Mouse (Mus musculus): ENCODE results near the gene Gm5447. TPM values are rescaled to one million over a fixed set of nuclear protein-coding genes. Genes with fewer than 3 reads are reported as not detected.

Gene Gm5447
- polyA plus RNA-seq (2014; fragmentation: Nextera tagmentation; extraction: Ambion mirVana) = not detected in 2 replicates

GRCm38 (mm10) chr13:30973501-30974246 lies at the start of gene Gm5447, which contains the start of gene Exoc2:
Gene Gm5447 (plus strand): TSS chr13:30974204.
Gene Exoc2 (minus strand): TSS chr13:30974093.
- peak within 1 kb of the TSS; percentile 68 for H3K4me2 ChIP-seq (ENCODE audit: low read depth, low read length, severe bottlenecking)
- no peaks in the 10 kb centered on the region for H3K36me3 ChIP-seq (ENCODE audit: control insufficient read depth, insufficient read depth, low read length)
- DNase-seq (ENCODE audit: low spot score) = peak; percentile 93
- peak; percentile 99 for ATAC-seq (replicated peaks; ENCODE audit: low FRiP score)
- under 1% methylated on average over 54 of the region's 54 CpGs for WGBS
- H3K4me3 ChIP-seq (ENCODE audit: low read depth, low read length) = peak within 1 kb of the TSS; percentile 78
- peak within 1 kb of the TSS; percentile 57; the same call in 1 of the 2 replicates for H3K27ac ChIP-seq (ENCODE audit: low read depth, low read length)
- H3K9me3 ChIP-seq (ENCODE audit: control insufficient read depth, low read length) = no peaks in the 10 kb centered on the region
- H3K4me1 ChIP-seq (replicated peaks; ENCODE audit: control insufficient read depth, insufficient read depth, low read length) = 0 out of 2 replicates have a peak, but pooled peaks cover 2% of the 10 kb centered on the region
- peak within 1 kb of the TSS; percentile 85 for H3K9ac ChIP-seq (ENCODE audit: low read length)
- no peaks in the 10 kb centered on the region for H3K27me3 ChIP-seq (ENCODE audit: control insufficient read depth, insufficient read depth, low read length)

- Histone ChIP-seq H3K9ac (ENCODE audit: low read length) (no peak overlapping the region), H3K36me3 (ENCODE audit: control insufficient read depth, insufficient read depth, low read length) (no peaks in the 10 kb centered on the region), H3K4me3 (ENCODE audit: low read depth, low read length) (no peak overlapping the region), H3K4me2 (ENCODE audit: low read depth, low read length, severe bottlenecking) (no peak overlapping the region), H3K27me3 (ENCODE audit: control insufficient read depth, insufficient read depth, low read length) (no peaks in the 10 kb centered on the region), H3K9me3 (ENCODE audit: control insufficient read depth, low read length) (no peaks in the 10 kb centered on the region), H3K27ac (ENCODE audit: low read depth, low read length) (no peak overlapping the region), H3K4me1 (replicated peaks; ENCODE audit: control insufficient read depth, insufficient read depth, low read length) (no peaks in the 10 kb centered on the region)
- no peak for DNase-seq (ENCODE audit: low spot score)
- WGBS = 93% methylated on average over 6 of the region's 6 CpGs
- no peak for ATAC-seq (replicated peaks; ENCODE audit: low FRiP score)
Observed at GRCm38 (mm10) chr13:30924269-30924668, 49.7 kb upstream of the Gm5447 start.

DNA sequence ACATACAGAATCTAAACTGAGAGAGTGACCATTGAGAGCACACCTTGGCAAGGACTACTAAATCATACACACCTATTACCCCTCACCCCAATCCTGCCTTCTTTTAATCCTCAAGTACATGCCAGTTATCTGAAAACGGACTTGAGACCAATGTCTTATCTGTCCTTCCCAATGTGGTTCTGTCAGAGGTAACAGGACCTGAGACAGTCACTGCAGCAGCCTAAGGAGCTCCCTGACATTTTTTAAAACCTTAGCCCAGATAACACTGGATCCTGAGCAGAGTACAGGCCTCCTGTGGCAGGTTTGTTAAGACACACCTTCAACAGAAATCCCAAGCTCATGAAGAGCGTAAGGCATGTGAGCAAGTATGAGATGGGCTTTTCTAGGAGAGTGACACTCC lies 44.9 kb upstream of the Gm5447 start:
- no peaks in the 10 kb centered on the region for H3K27me3 ChIP-seq (ENCODE audit: control insufficient read depth, insufficient read depth, low read length)
- no peak overlapping the region for H3K4me3 ChIP-seq (ENCODE audit: low read depth, low read length)
- ATAC-seq (replicated peaks; ENCODE audit: low FRiP score) = no peak
- H3K4me1 ChIP-seq (replicated peaks; ENCODE audit: control insufficient read depth, insufficient read depth, low read length) = no peaks in the 10 kb centered on the region
- H3K9me3 ChIP-seq (ENCODE audit: control insufficient read depth, low read length) = no peaks in the 10 kb centered on the region
- WGBS = 77% methylated on average over 2 of the region's 2 CpGs
- H3K4me2 ChIP-seq (ENCODE audit: low read depth, low read length, severe bottlenecking) = no peak overlapping the region
- no peak overlapping the region for H3K9ac ChIP-seq (ENCODE audit: low read length)
- no peak for DNase-seq (ENCODE audit: low spot score)
- H3K36me3 ChIP-seq (ENCODE audit: control insufficient read depth, insufficient read depth, low read length) = no peaks in the 10 kb centered on the region
- no peak overlapping the region for H3K27ac ChIP-seq (ENCODE audit: low read depth, low read length)

DNA sequence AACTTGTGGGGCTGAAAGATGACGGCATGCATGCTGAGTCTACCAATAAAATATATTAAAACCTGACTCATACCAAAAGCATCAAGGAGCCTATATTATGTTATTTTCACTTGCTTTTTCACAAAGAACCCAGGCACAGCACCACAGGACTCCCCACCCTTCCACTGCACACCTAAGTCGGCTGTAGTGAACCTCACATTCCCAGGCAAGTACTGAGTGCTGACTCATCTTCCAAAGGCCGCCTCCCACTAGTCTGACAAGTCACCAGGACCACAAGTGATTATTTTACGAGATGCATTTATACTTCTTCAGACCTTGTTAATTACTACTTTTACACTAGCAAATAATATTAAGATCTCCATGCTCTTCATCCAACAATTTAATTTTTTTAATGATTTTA lies 42.4 kb upstream of the Gm5447 start:
- Histone ChIP-seq H3K4me2 (ENCODE audit: low read depth, low read length, severe bottlenecking) (no peak overlapping the region), H3K9me3 (ENCODE audit: control insufficient read depth, low read length) (no peaks in the 10 kb centered on the region), H3K36me3 (ENCODE audit: control insufficient read depth, insufficient read depth, low read length) (no peaks in the 10 kb centered on the region), H3K4me3 (ENCODE audit: low read depth, low read length) (no peak overlapping the region), H3K4me1 (replicated peaks; ENCODE audit: control insufficient read depth, insufficient read depth, low read length) (no peaks in the 10 kb centered on the region), H3K27me3 (ENCODE audit: control insufficient read depth, insufficient read depth, low read length) (no peaks in the 10 kb centered on the region), H3K9ac (ENCODE audit: low read length) (no peak overlapping the region), H3K27ac (ENCODE audit: low read depth, low read length) (no peak overlapping the region)
- no peak for DNase-seq (ENCODE audit: low spot score)
- 84% methylated on average over 4 of the region's 4 CpGs for WGBS
- ATAC-seq (replicated peaks; ENCODE audit: low FRiP score) = no peak

DNA sequence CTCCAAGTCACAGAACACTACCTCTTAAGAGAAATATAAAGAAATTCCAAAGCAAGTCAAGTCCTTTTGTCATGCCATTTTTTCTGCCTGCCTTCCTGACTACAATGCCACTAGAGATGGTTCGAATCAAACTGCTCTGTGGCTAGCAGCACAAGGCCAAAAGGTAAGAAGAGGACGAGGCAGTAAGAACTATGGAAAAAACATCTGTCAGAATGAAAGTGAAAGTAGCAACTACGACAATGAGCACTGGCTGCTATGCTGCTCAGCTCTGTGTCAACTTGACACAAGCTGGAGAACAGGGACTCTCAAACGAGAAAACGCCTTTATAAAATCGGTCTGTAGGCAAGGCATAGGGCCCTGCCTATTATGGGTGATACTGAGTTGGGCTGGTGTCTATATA lies 41.0 kb upstream of the Gm5447 start:
- H3K36me3 ChIP-seq (ENCODE audit: control insufficient read depth, insufficient read depth, low read length) = no peaks in the 10 kb centered on the region
- no peaks in the 10 kb centered on the region for H3K27me3 ChIP-seq (ENCODE audit: control insufficient read depth, insufficient read depth, low read length)
- no peak overlapping the region for H3K9ac ChIP-seq (ENCODE audit: low read length)
- H3K4me3 ChIP-seq (ENCODE audit: low read depth, low read length) = no peak overlapping the region
- no peak overlapping the region for H3K27ac ChIP-seq (ENCODE audit: low read depth, low read length)
- WGBS = 79% methylated on average over 6 of the region's 6 CpGs
- H3K4me1 ChIP-seq (replicated peaks; ENCODE audit: control insufficient read depth, insufficient read depth, low read length) = no peaks in the 10 kb centered on the region
- no peak for ATAC-seq (replicated peaks; ENCODE audit: low FRiP score)
- no peak for DNase-seq (ENCODE audit: low spot score)
- no peaks in the 10 kb centered on the region for H3K9me3 ChIP-seq (ENCODE audit: control insufficient read depth, low read length)
- H3K4me2 ChIP-seq (ENCODE audit: low read depth, low read length, severe bottlenecking) = no peak overlapping the region

DNA sequence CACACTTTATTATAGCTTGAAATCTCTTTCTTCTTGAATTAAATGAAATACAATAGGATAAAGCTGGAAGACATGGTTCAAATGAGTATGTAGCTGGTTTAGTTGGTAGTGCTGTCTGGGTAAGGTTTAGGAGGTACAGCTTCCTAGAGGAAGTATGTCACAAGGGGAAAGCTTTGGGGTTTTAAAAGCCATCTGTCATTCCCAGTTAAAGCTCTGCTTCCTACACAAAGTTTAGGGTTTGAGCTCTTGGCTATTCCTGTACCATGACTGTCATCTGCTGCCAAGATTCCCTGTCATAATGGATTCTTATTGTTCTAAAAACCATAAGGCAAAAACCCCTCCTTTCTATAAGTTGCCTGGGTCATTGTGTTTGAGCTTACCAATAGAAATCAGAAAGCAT lies 28.2 kb upstream of the Gm5447 start:
- no peaks in the 10 kb centered on the region for H3K27me3 ChIP-seq (ENCODE audit: control insufficient read depth, insufficient read depth, low read length)

GRCm38 (mm10) chr13:30947129-30947528 lies 26.9 kb upstream of the Gm5447 start:
- H3K36me3 ChIP-seq (ENCODE audit: control insufficient read depth, insufficient read depth, low read length) = no peaks in the 10 kb centered on the region
- no peak overlapping the region for H3K9ac ChIP-seq (ENCODE audit: low read length)
- H3K4me3 ChIP-seq (ENCODE audit: low read depth, low read length) = no peak overlapping the region
- H3K27me3 ChIP-seq (ENCODE audit: control insufficient read depth, insufficient read depth, low read length) = no peaks in the 10 kb centered on the region
- DNase-seq (ENCODE audit: low spot score) (no peak), ATAC-seq (replicated peaks; ENCODE audit: low FRiP score) (no peak)
- WGBS = 94% methylated on average over 15 of the region's 15 CpGs
- no peaks in the 10 kb centered on the region for H3K9me3 ChIP-seq (ENCODE audit: control insufficient read depth, low read length)
- H3K27ac ChIP-seq (ENCODE audit: low read depth, low read length) = no peak overlapping the region
- H3K4me2 ChIP-seq (ENCODE audit: low read depth, low read length, severe bottlenecking) = no peak overlapping the region
- no peaks in the 10 kb centered on the region for H3K4me1 ChIP-seq (replicated peaks; ENCODE audit: control insufficient read depth, insufficient read depth, low read length)

More for the DNA sequence above, 28.2 kb upstream of the Gm5447 start:
- Histone ChIP-seq H3K4me3 (ENCODE audit: low read depth, low read length) (no peak overlapping the region), H3K9me3 (ENCODE audit: control insufficient read depth, low read length) (no peaks in the 10 kb centered on the region), H3K4me2 (ENCODE audit: low read depth, low read length, severe bottlenecking) (no peak overlapping the region), H3K4me1 (replicated peaks; ENCODE audit: control insufficient read depth, insufficient read depth, low read length) (no peaks in the 10 kb centered on the region), H3K9ac (ENCODE audit: low read length) (no peak overlapping the region), H3K27ac (ENCODE audit: low read depth, low read length) (no peak overlapping the region), H3K36me3 (ENCODE audit: control insufficient read depth, insufficient read depth, low read length) (no peaks in the 10 kb centered on the region)
- DNase-seq (ENCODE audit: low spot score) (no peak), ATAC-seq (replicated peaks; ENCODE audit: low FRiP score) (no peak)

DNA sequence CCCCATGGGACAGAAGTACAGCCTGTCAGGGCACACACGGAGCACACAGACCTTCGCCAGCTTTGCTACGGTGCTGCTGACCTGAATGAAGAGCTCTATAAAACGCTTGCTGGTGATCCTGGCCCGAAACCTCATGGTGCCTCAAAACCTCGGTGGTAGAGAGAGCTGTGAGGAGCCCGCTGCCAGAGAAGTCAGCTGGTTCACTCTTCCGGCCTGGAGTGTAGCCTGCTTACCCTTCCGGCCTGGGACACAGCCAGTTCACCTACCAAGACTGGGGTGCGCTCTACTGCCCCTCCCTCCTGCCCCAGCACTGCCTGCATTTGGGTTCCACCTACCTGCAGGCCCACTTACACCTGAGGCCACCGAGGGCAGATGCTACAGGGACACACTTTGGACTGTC lies 26.5 kb upstream of the Gm5447 start, which contains the start of gene Hus1b:
Gene Hus1b (minus strand): TSS at position 220 of the 400 bp plus-strand sequence.
- Histone ChIP-seq H3K4me3 (ENCODE audit: low read depth, low read length) (no peak within 1 kb of the TSS), H3K27ac (ENCODE audit: low read depth, low read length) (no peak within 1 kb of the TSS), H3K9ac (ENCODE audit: low read length) (no peak within 1 kb of the TSS), H3K36me3 (ENCODE audit: control insufficient read depth, insufficient read depth, low read length) (no peaks in the 10 kb centered on the region), H3K4me2 (ENCODE audit: low read depth, low read length, severe bottlenecking) (no peak within 1 kb of the TSS), H3K9me3 (ENCODE audit: control insufficient read depth, low read length) (no peaks in the 10 kb centered on the region), H3K27me3 (ENCODE audit: control insufficient read depth, insufficient read depth, low read length) (no peaks in the 10 kb centered on the region), H3K4me1 (replicated peaks; ENCODE audit: control insufficient read depth, insufficient read depth, low read length) (no peaks in the 10 kb centered on the region)
- 91% methylated on average over 11 of the region's 11 CpGs for WGBS
- DNase-seq (ENCODE audit: low spot score) (no peak), ATAC-seq (replicated peaks; ENCODE audit: low FRiP score) (no peak)

DNA sequence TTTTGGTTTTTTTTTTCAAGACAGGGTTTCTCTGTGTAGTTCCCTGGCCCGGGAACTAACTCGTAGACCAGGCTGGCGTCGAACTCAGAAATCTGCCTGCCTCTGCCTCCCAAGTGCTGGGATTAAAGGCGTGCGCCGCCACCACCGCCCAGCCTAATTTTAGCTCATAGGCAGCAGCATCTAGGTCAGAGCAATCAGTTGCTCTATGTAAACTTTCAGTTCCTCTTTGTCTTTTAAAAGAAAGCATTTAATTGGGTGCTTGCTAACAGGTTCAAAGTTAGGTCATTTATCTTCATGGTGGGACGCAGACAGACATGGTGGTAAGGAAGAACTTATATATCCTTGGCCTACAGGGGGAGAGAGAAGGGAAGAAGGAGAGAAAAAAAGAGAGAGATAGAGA lies 24.8 kb upstream of the Gm5447 start:
- Histone ChIP-seq H3K4me1 (replicated peaks; ENCODE audit: control insufficient read depth, insufficient read depth, low read length) (no peaks in the 10 kb centered on the region), H3K27ac (ENCODE audit: low read depth, low read length) (no peak overlapping the region), H3K9me3 (ENCODE audit: control insufficient read depth, low read length) (no peaks in the 10 kb centered on the region), H3K27me3 (ENCODE audit: control insufficient read depth, insufficient read depth, low read length) (no peaks in the 10 kb centered on the region), H3K9ac (ENCODE audit: low read length) (no peak overlapping the region), H3K36me3 (ENCODE audit: control insufficient read depth, insufficient read depth, low read length) (no peaks in the 10 kb centered on the region), H3K4me2 (ENCODE audit: low read depth, low read length, severe bottlenecking) (no peak overlapping the region), H3K4me3 (ENCODE audit: low read depth, low read length) (no peak overlapping the region)
- 95% methylated on average over 9 of the region's 9 CpGs for WGBS
- ATAC-seq (replicated peaks; ENCODE audit: low FRiP score) = no peak
- DNase-seq (ENCODE audit: low spot score) = no peak

All from forebrain, embryonic 11.5 days (tissue).